Mouse (Mus musculus) heart, embryonic 13.5 days (tissue): ENCODE measurements around the gene Htr5a. TPM values are rescaled to one million over a fixed set of nuclear protein-coding genes. Genes with fewer than 3 reads are reported as not detected.

ENCODE experiments used
- ATAC-seq: fragments of 200-750 bp; cut with Nextera tagmentation; 2 replicates; pipeline ENCODE4 v1.8.0; 2017; ENCODE audit warnings: moderate TSS enrichment; ENCODE audit not compliant: insufficient number of reproducible peaks, low FRiP score, low TSS enrichment; ENCODE audit errors: extremely low read depth
- H3K27ac ChIP-seq: fragments of 300-500 bp; sonication (generic); replicated peaks from 2 replicates; pipeline ENCODE4 v1.5.1; 2015; ENCODE audit warnings: moderate library complexity, mild to moderate bottlenecking, inconsistent platforms
- H3K27me3 ChIP-seq: fragments of 300-500 bp; sonication (generic); replicated peaks from 2 replicates; pipeline ENCODE4 v1.6.1; 2015; ENCODE audit warnings: mild to moderate bottlenecking, inconsistent platforms
- H3K36me3 ChIP-seq: fragments of 300-500 bp; sonication (generic); 2 replicates; pipeline ENCODE4 v1.6.1; 2015; ENCODE audit warnings: mild to moderate bottlenecking, inconsistent platforms
- H3K4me1 ChIP-seq: fragments of 300-500 bp; sonication (generic); 2 replicates; pipeline ENCODE4 v1.6.1; 2015; ENCODE audit warnings: inconsistent platforms
- H3K4me2 ChIP-seq: fragments of 300-500 bp; sonication (generic); 2 replicates; pipeline ENCODE4 v1.6.1; 2015; ENCODE audit warnings: inconsistent platforms, mild to moderate bottlenecking, moderate library complexity
- H3K4me3 ChIP-seq: fragments of 300-500 bp; sonication (generic); 2 replicates; pipeline ENCODE4 v1.5.1; 2015; ENCODE audit warnings: moderate library complexity, mild to moderate bottlenecking, inconsistent platforms
- H3K9ac ChIP-seq: fragments of 300-500 bp; sonication (generic); 2 replicates; pipeline ENCODE4 v1.6.1; 2015; ENCODE audit warnings: inconsistent platforms, mild to moderate bottlenecking, moderate library complexity
- H3K9me3 ChIP-seq: fragments of 300-500 bp; sonication (generic); 2 replicates; pipeline ENCODE4 v1.6.1; 2016; ENCODE audit warnings: inconsistent platforms
- WGBS: fragments of 180-500 bp; shearing (Covaris S2); methylation state at CpG from one replicate; pipeline ENCODE4 v1.1.7; 2015; ENCODE audit warnings: mixed read lengths; 5-methylcytosine and 5-hydroxymethylcytosine counted together
- polyA plus RNA-seq: library from polyadenylated mRNA; unstranded; fragments of >200 nt; fragmentation: Nextera tagmentation; extraction: Ambion mirVana; gene quantifications from 2 replicates; pipeline ENCODE4 v1.2.1, GENCODE M21; 2015

The Htr5a gene
- polyA plus RNA-seq, 1 experiment from 2014 or later = not detected

GRCm38 (mm10) chr5:27846979-27847378 lies 5.0 kb downstream of the Htr5a start:
- H3K9me3 ChIP-seq = no peaks in the 10 kb centered on the region
- H3K4me3 ChIP-seq = no peak overlapping the region
- no peaks in the 10 kb centered on the region for H3K36me3 ChIP-seq
- H3K27me3 ChIP-seq = peaks cover 25% of the 10 kb centered on the region
- no peaks in the 10 kb centered on the region for H3K4me1 ChIP-seq
- H3K9ac ChIP-seq = no peak overlapping the region
- no peak for ATAC-seq
- 67% methylated on average over 5 of the region's 5 CpGs for WGBS
- no peak overlapping the region for H3K4me2 ChIP-seq
- H3K27ac ChIP-seq = no peak overlapping the region

GRCm38 (mm10) chr5:27854290-27854689 lies 12.3 kb downstream of the Htr5a start:
- Histone ChIP-seq H3K4me1 (no peaks in the 10 kb centered on the region), H3K4me2 (no peak overlapping the region), H3K36me3 (no peaks in the 10 kb centered on the region), H3K9ac (no peak overlapping the region), H3K27ac (no peak overlapping the region), H3K27me3 (no peaks in the 10 kb centered on the region), H3K4me3 (no peak overlapping the region), H3K9me3 (no peaks in the 10 kb centered on the region)
- WGBS = 71% methylated on average over 1 of the region's 1 CpGs
- ATAC-seq = no peak

GRCm38 (mm10) chr5:27855726-27856125 lies 13.8 kb downstream of the Htr5a start:
- ATAC-seq = no peak
- no peak overlapping the region for H3K27ac ChIP-seq
- 65% methylated on average over 2 of the region's 2 CpGs for WGBS
- H3K27me3 ChIP-seq = no peaks in the 10 kb centered on the region
- no peaks in the 10 kb centered on the region for H3K36me3 ChIP-seq
- no peaks in the 10 kb centered on the region for H3K9me3 ChIP-seq
- H3K4me1 ChIP-seq = no peaks in the 10 kb centered on the region
- H3K4me2 ChIP-seq = no peak overlapping the region
- H3K9ac ChIP-seq = no peak overlapping the region
- H3K4me3 ChIP-seq = no peak overlapping the region

- 68% methylated on average over 8 of the region's 8 CpGs for WGBS
- Histone ChIP-seq H3K36me3 (no peaks in the 10 kb centered on the region), H3K4me3 (no peak overlapping the region), H3K27me3 (no peaks in the 10 kb centered on the region), H3K4me2 (no peak overlapping the region), H3K9ac (no peak overlapping the region), H3K4me1 (no peaks in the 10 kb centered on the region), H3K27ac (no peak overlapping the region), H3K9me3 (no peaks in the 10 kb centered on the region)
- no peak for ATAC-seq
Observed at GRCm38 (mm10) chr5:27873240-27874082, 31.5 kb downstream of the Htr5a start.

GRCm38 (mm10) chr5:27874211-27874610 lies 32.3 kb downstream of the Htr5a start:
- H3K27ac ChIP-seq = no peak overlapping the region
- WGBS = 78% methylated on average over 5 of the region's 5 CpGs
- H3K4me2 ChIP-seq = no peak overlapping the region
- no peak overlapping the region for H3K4me3 ChIP-seq
- H3K36me3 ChIP-seq = no peaks in the 10 kb centered on the region
- no peaks in the 10 kb centered on the region for H3K27me3 ChIP-seq
- no peaks in the 10 kb centered on the region for H3K9me3 ChIP-seq
- ATAC-seq = no peak
- H3K4me1 ChIP-seq = no peaks in the 10 kb centered on the region
- no peak overlapping the region for H3K9ac ChIP-seq

GRCm38 (mm10) chr5:27875341-27876105 lies 33.6 kb downstream of the Htr5a start:
- Histone ChIP-seq H3K36me3 (no peaks in the 10 kb centered on the region), H3K27me3 (no peaks in the 10 kb centered on the region), H3K9me3 (no peaks in the 10 kb centered on the region), H3K4me1 (no peaks in the 10 kb centered on the region), H3K4me2 (no peak overlapping the region), H3K9ac (no peak overlapping the region), H3K4me3 (no peak overlapping the region), H3K27ac (no peak overlapping the region)
- ATAC-seq = no peak
- 57% methylated on average over 4 of the region's 4 CpGs for WGBS

- no peaks in the 10 kb centered on the region for H3K36me3 ChIP-seq
- no peak overlapping the region for H3K27ac ChIP-seq
- H3K4me3 ChIP-seq = no peak overlapping the region
- no peak overlapping the region for H3K9ac ChIP-seq
- H3K4me2 ChIP-seq = no peak overlapping the region
- WGBS = 70% methylated on average over 5 of the region's 5 CpGs
- H3K4me1 ChIP-seq = no peaks in the 10 kb centered on the region
- no peak for ATAC-seq
- H3K9me3 ChIP-seq = no peaks in the 10 kb centered on the region
- no peaks in the 10 kb centered on the region for H3K27me3 ChIP-seq
Observed at GRCm38 (mm10) chr5:27878356-27878755, 36.4 kb downstream of the Htr5a start.

- 89% methylated on average over 3 of the region's 3 CpGs for WGBS
Observed at GRCm38 (mm10) chr5:27879726-27880125, 37.8 kb downstream of the Htr5a start.

GRCm38 (mm10) chr5:27880329-27881036 lies 38.5 kb downstream of the Htr5a start:
- Histone ChIP-seq H3K4me1 (no peaks in the 10 kb centered on the region), H3K4me3 (no peak overlapping the region), H3K9ac (no peak overlapping the region), H3K27me3 (no peaks in the 10 kb centered on the region), H3K4me2 (no peak overlapping the region), H3K27ac (no peak overlapping the region), H3K36me3 (no peaks in the 10 kb centered on the region), H3K9me3 (no peaks in the 10 kb centered on the region)
- WGBS = 43% methylated on average over 3 of the region's 3 CpGs
- no peak for ATAC-seq

More at GRCm38 (mm10) chr5:27879726-27880125, 37.8 kb downstream of the Htr5a start:
- Histone ChIP-seq H3K9ac (no peak overlapping the region), H3K4me1 (no peaks in the 10 kb centered on the region), H3K4me3 (no peak overlapping the region), H3K27me3 (no peaks in the 10 kb centered on the region), H3K4me2 (no peak overlapping the region), H3K9me3 (no peaks in the 10 kb centered on the region), H3K27ac (no peak overlapping the region), H3K36me3 (no peaks in the 10 kb centered on the region)
- ATAC-seq = no peak

GRCm38 (mm10) chr5:27881261-27881660 lies 39.3 kb downstream of the Htr5a start:
- no peak overlapping the region for H3K27ac ChIP-seq
- no peaks in the 10 kb centered on the region for H3K36me3 ChIP-seq
- H3K4me1 ChIP-seq = no peaks in the 10 kb centered on the region
- H3K4me2 ChIP-seq = no peak overlapping the region
- no peak overlapping the region for H3K4me3 ChIP-seq
- 78% methylated on average over 2 of the region's 2 CpGs for WGBS
- ATAC-seq = no peak
- H3K9me3 ChIP-seq = no peaks in the 10 kb centered on the region
- no peaks in the 10 kb centered on the region for H3K27me3 ChIP-seq
- no peak overlapping the region for H3K9ac ChIP-seq

GRCm38 (mm10) chr5:27888080-27888479 lies 46.1 kb downstream of the Htr5a start:
- ATAC-seq = no peak
- H3K9ac ChIP-seq = no peak overlapping the region
- H3K4me2 ChIP-seq = no peak overlapping the region
- no peak overlapping the region for H3K27ac ChIP-seq
- no peaks in the 10 kb centered on the region for H3K36me3 ChIP-seq
- H3K9me3 ChIP-seq = peaks cover 5% of the 10 kb centered on the region
- no peaks in the 10 kb centered on the region for H3K4me1 ChIP-seq
- H3K27me3 ChIP-seq = no peaks in the 10 kb centered on the region
- H3K4me3 ChIP-seq = no peak overlapping the region
- 83% methylated on average over 3 of the region's 3 CpGs for WGBS
